In the genomic region with DNA sequence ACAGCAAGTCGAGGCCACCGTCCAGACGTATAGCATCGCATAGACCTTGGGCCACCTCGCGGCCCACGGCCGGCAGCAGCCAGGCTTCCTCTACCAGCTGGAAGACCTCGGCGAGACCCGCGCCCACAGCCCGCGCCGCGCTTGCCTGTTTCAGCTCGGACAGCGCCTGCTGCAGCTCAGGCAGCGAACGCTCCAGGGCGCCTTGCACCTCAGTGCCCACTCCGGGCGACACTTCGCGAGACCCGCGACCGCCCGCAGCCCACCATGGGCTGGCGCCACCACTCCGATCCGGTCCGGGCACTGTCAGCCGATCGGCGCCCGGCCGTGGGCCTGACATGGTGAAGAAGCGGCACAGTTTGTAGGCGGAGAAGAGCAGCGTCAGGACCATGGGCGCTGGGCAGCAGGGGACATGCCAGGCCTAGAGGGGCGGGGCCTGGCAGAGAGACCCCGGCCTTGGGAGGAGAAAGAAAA, we compare ENCODE assay signal across 9 mouse cellular contexts. TPM values are rescaled to one million over a fixed set of nuclear protein-coding genes. Genes with fewer than 3 reads are reported as not detected.
DNase-seq lines count a peak whose midpoint lies in the region; ATAC-seq and TF ChIP-seq lines count a peak whose summit lies in the region.
"Had no signal": no experiment of that assay in that cellular context is flagged by ENCODE, and none has a peak within 500 bp of the region (broad histone marks: within the 10 kb centered on the region; RNA-seq: fewer than 3 reads in every experiment).

No protein-coding gene starts in this region.

- no peak for TF ChIP-seq CTCF in lung, embryonic 14.5 days (IDR thresholded peaks at IDR 0.05; ENCODE audit: low read depth)
- TF ChIP-seq CTCF in forebrain, postnatal 0 days (IDR thresholded peaks at IDR 0.05; ENCODE audit: low read depth), result no peak
- no peak for TF ChIP-seq CTCF in layer of hippocampus, adult 2 months (conservative IDR thresholded peaks at IDR 0.05)
- TF ChIP-seq CTCF in stomach, postnatal 0 days (IDR thresholded peaks at IDR 0.05; ENCODE audit: low read depth), result no peak

- H3K4me2 ChIP-seq in lung, embryonic 14.5 days, result peak overlapping the region; percentile 99
- peak overlapping the region; percentile 64 for H3K4me2 ChIP-seq in forebrain, postnatal 0 days (ENCODE audit: low read depth)
- peak overlapping the region; percentile 71 for H3K4me2 ChIP-seq in stomach, postnatal 0 days (replicated peaks; ENCODE audit: low read depth)

- H3K27me3 ChIP-seq in lung, embryonic 14.5 days (ENCODE audit: insufficient read depth, low read length), result peaks cover 56% of the 10 kb centered on the region
- H3K27me3 ChIP-seq in forebrain, postnatal 0 days (ENCODE audit: insufficient read depth, low read length), result no peaks in the 10 kb centered on the region
- H3K27me3 ChIP-seq in midbrain, embryonic 10.5 days (ENCODE audit: low read depth, poor library complexity, severe bottlenecking), result peaks cover 77% of the 10 kb centered on the region
- H3K27me3 ChIP-seq in stomach, postnatal 0 days (ENCODE audit: control insufficient read depth, insufficient read depth, low read length), result 0 out of 2 replicates have a peak, but pooled peaks cover 5% of the 10 kb centered on the region

- H3K9me3 ChIP-seq in lung, embryonic 14.5 days (ENCODE audit: low read depth, low read length), result no peaks in the 10 kb centered on the region
- H3K9me3 ChIP-seq in forebrain, postnatal 0 days (ENCODE audit: low read length), result no peaks in the 10 kb centered on the region
- H3K9me3 ChIP-seq in midbrain, embryonic 10.5 days (replicated peaks), result no peaks in the 10 kb centered on the region
- H3K9me3 ChIP-seq in stomach, postnatal 0 days (ENCODE audit: control insufficient read depth, low read length), result no peaks in the 10 kb centered on the region

- peak overlapping the region; percentile 41 for H3K9ac ChIP-seq in lung, embryonic 14.5 days
- peak overlapping the region; percentile 89 for H3K9ac ChIP-seq in forebrain, postnatal 0 days
- H3K9ac ChIP-seq in stomach, postnatal 0 days (ENCODE audit: low read length), result peak overlapping the region; percentile 41; the same call in 1 of the 2 replicates

- 0 out of 2 replicates have a peak, but pooled peaks cover 4% of the 10 kb centered on the region for H3K4me1 ChIP-seq in lung, embryonic 14.5 days (ENCODE audit: insufficient read depth)
- no peaks in the 10 kb centered on the region for H3K4me1 ChIP-seq in brown adipose tissue, adult 24 weeks (ENCODE audit: control insufficient read depth, insufficient read depth, insufficient read length, low read length)
- H3K4me1 ChIP-seq in forebrain, postnatal 0 days (ENCODE audit: insufficient read depth), result peaks cover 10% of the 10 kb centered on the region
- peaks cover 59% of the 10 kb centered on the region for H3K4me1 ChIP-seq in midbrain, embryonic 10.5 days
- no peaks in the 10 kb centered on the region; the same call in 1 of the 2 replicates for H3K4me1 ChIP-seq in stomach, postnatal 0 days (replicated peaks; ENCODE audit: control insufficient read depth, insufficient read depth)

- TF ChIP-seq EP300 in stomach, postnatal 0 days (optimal IDR thresholded peaks at IDR 0.05), result no peak

- peak overlapping the region; percentile 50 for H3K4me3 ChIP-seq in lung, embryonic 14.5 days (ENCODE audit: low read depth, low read length)
- peak overlapping the region; percentile 44 for H3K4me3 ChIP-seq in brown adipose tissue, adult 24 weeks (ENCODE audit: insufficient read depth, low read depth, low read length)
- H3K4me3 ChIP-seq in forebrain, postnatal 0 days (ENCODE audit: low read depth, low read length), result peak overlapping the region; percentile 80
- peak overlapping the region; percentile 87 for H3K4me3 ChIP-seq in layer of hippocampus, adult 2 months
- H3K4me3 ChIP-seq in midbrain, embryonic 10.5 days, result peak overlapping the region; percentile 73
- H3K4me3 ChIP-seq in stomach, postnatal 0 days (ENCODE audit: low read depth, low read length), result peak overlapping the region; percentile 40

- no peaks in the 10 kb centered on the region for H3K36me3 ChIP-seq in lung, embryonic 14.5 days (ENCODE audit: insufficient read depth)
- H3K36me3 ChIP-seq in forebrain, postnatal 0 days (ENCODE audit: insufficient read depth), result no peaks in the 10 kb centered on the region
- no peaks in the 10 kb centered on the region for H3K36me3 ChIP-seq in midbrain, embryonic 10.5 days
- no peaks in the 10 kb centered on the region for H3K36me3 ChIP-seq in stomach, postnatal 0 days (ENCODE audit: control insufficient read depth, insufficient read depth, low read length)

- H3K27ac ChIP-seq in lung, embryonic 14.5 days (ENCODE audit: low read depth), result no peak overlapping the region
- H3K27ac ChIP-seq in brown adipose tissue, adult 24 weeks (replicated peaks; ENCODE audit: low read depth, low read length), result no peak overlapping the region
- peak overlapping the region; percentile 94 for H3K27ac ChIP-seq in forebrain, postnatal 0 days (ENCODE audit: low read depth, low read length)
- peak overlapping the region; percentile 83 for H3K27ac ChIP-seq in layer of hippocampus, adult 2 months
- peak overlapping the region; percentile 80 for H3K27ac ChIP-seq in midbrain, embryonic 10.5 days (replicated peaks)
- H3K27ac ChIP-seq in stomach, postnatal 0 days (replicated peaks), result no peak overlapping the region

- WGBS in lung, embryonic 14.5 days, result under 1% methylated on average over 44 of the region's 44 CpGs
- WGBS in forebrain, postnatal 0 days, result under 1% methylated on average over 43 of the region's 44 CpGs
- WGBS in midbrain, embryonic 10.5 days, result under 1% methylated on average over 44 of the region's 44 CpGs
- 0% methylated on average over 43 of the region's 44 CpGs for WGBS in stomach, postnatal 0 days

- ATAC-seq in lung, embryonic 14.5 days (ENCODE audit: insufficient read depth), result peak; percentile 51
- peak; percentile 42 for ATAC-seq in forebrain, postnatal 0 days
- no peak for ATAC-seq in stomach, postnatal 0 days (ENCODE audit: low FRiP score, low TSS enrichment)

- DNase-seq in lung, embryonic 14.5 days, result peak; percentile 42
- no peak for DNase-seq in lung, adult 18-20 months
- no peak for DNase-seq in forebrain, postnatal 0 days
- no peak for DNase-seq in layer of hippocampus, adult 2 months (ENCODE audit: low spot score in 2 of 2)
- peak; percentile 60 for DNase-seq in midbrain, embryonic 10.5 days (ENCODE audit: low spot score)
- peak; percentile 34 for DNase-seq in stomach, postnatal 0 days (ENCODE audit: low spot score)
- no peak for DNase-seq in c-Kit-positive CD71-positive TER-119-positive erythroid progenitor cells, embryonic 14.5 days (ENCODE audit: low spot score)

RNA-seq across cellular contexts. Expression of gene Sarm1, which starts 0.4 kb away (rescaled TPM):
- polyA plus RNA-seq in lung, embryonic 14.5 days (2014; fragmentation: Nextera tagmentation; extraction: Ambion mirVana), result 1.2 and 1.4 TPM in 2 replicates
- polyA plus RNA-seq in brown adipose tissue, adult 24 weeks (2012; ENCODE audit: insufficient read depth, insufficient read length, missing spikeins), result not detected in 2 replicates
- 47.5 and 48.3 TPM in 2 replicates for total RNA-seq in forebrain, postnatal 0 days (2014; rRNA removed)
- 32.7 and 34.7 TPM in 2 replicates for polyA plus RNA-seq in forebrain, postnatal 0 days (2015; fragmentation: Nextera tagmentation; extraction: Ambion mirVana)
- total RNA-seq in layer of hippocampus, adult 2 months (2021), result 10 to 100 TPM; 39.2 to 45.4 TPM
- 16.9 and 23.9 TPM in 2 replicates for polyA plus RNA-seq in midbrain, embryonic 10.5 days (2016; fragmentation: Nextera tagmentation; extraction: Ambion mirVana)
- polyA plus RNA-seq in stomach, postnatal 0 days (2015; fragmentation: Nextera tagmentation; extraction: Ambion mirVana), result 0.89 and 1.1 TPM in 2 replicates
- total RNA-seq: common myeloid progenitor, adult 5-6 weeks had no signal

RNA-seq across cellular contexts. Expression of gene Vtn, which starts 1.8 kb away (rescaled TPM):
- 0.20 and 0.50 TPM in 2 replicates for polyA plus RNA-seq in lung, embryonic 14.5 days (2014; fragmentation: Nextera tagmentation; extraction: Ambion mirVana)
- polyA plus RNA-seq in brown adipose tissue, adult 24 weeks (2012; ENCODE audit: insufficient read depth, insufficient read length, missing spikeins), result 6.4 and 10.8 TPM in 2 replicates
- total RNA-seq in forebrain, postnatal 0 days (2014; rRNA removed), result 82.8 and 94.4 TPM in 2 replicates
- 111 and 129 TPM in 2 replicates for polyA plus RNA-seq in forebrain, postnatal 0 days (2015; fragmentation: Nextera tagmentation; extraction: Ambion mirVana)
- total RNA-seq in layer of hippocampus, adult 2 months (2021), result 10 to 100 TPM; 59.6 to 69.2 TPM
- 116 and 119 TPM in 2 replicates for polyA plus RNA-seq in midbrain, embryonic 10.5 days (2016; fragmentation: Nextera tagmentation; extraction: Ambion mirVana)
- 3.6 and 6.0 TPM in 2 replicates for polyA plus RNA-seq in stomach, postnatal 0 days (2015; fragmentation: Nextera tagmentation; extraction: Ambion mirVana)
- total RNA-seq: common myeloid progenitor, adult 5-6 weeks had no signal

RNA-seq across cellular contexts. Expression of gene Sebox, which starts 6.1 kb away (rescaled TPM):
- not detected in 2 replicates for polyA plus RNA-seq in lung, embryonic 14.5 days (2014; fragmentation: Nextera tagmentation; extraction: Ambion mirVana)
- polyA plus RNA-seq in brown adipose tissue, adult 24 weeks (2012; ENCODE audit: insufficient read depth, insufficient read length, missing spikeins), result not detected in 2 replicates
- total RNA-seq in forebrain, postnatal 0 days (2014; rRNA removed), result 0.14 and 0.15 TPM in 2 replicates
- 0.35 TPM in 1 of 2 replicates, not detected in the other for polyA plus RNA-seq in forebrain, postnatal 0 days (2015; fragmentation: Nextera tagmentation; extraction: Ambion mirVana)
- total RNA-seq in layer of hippocampus, adult 2 months (2021), result 1 to 10 TPM; 4.5 to 4.7 TPM
- 0.20 TPM in 1 of 2 replicates, not detected in the other for polyA plus RNA-seq in midbrain, embryonic 10.5 days (2016; fragmentation: Nextera tagmentation; extraction: Ambion mirVana)
- 0.10 TPM in 1 of 2 replicates, not detected in the other for polyA plus RNA-seq in stomach, postnatal 0 days (2015; fragmentation: Nextera tagmentation; extraction: Ambion mirVana)
- total RNA-seq: common myeloid progenitor, adult 5-6 weeks had no signal

RNA-seq across cellular contexts. Expression of gene Tmem199, which starts 14.9 kb away (rescaled TPM):
- 47.0 and 53.3 TPM in 2 replicates for polyA plus RNA-seq in lung, embryonic 14.5 days (2014; fragmentation: Nextera tagmentation; extraction: Ambion mirVana)
- polyA plus RNA-seq in brown adipose tissue, adult 24 weeks (2012; ENCODE audit: insufficient read depth, insufficient read length, missing spikeins), result 21.4 and 27.2 TPM in 2 replicates
- 64.8 and 73.2 TPM in 2 replicates for total RNA-seq in forebrain, postnatal 0 days (2014; rRNA removed)
- 84.2 and 86.0 TPM in 2 replicates for polyA plus RNA-seq in forebrain, postnatal 0 days (2015; fragmentation: Nextera tagmentation; extraction: Ambion mirVana)
- total RNA-seq in layer of hippocampus, adult 2 months (2021), result 10 to 100 TPM; 44.2 to 45.7 TPM
- polyA plus RNA-seq in midbrain, embryonic 10.5 days (2016; fragmentation: Nextera tagmentation; extraction: Ambion mirVana), result 81.8 and 88.8 TPM in 2 replicates
- 28.4 and 32.1 TPM in 2 replicates for polyA plus RNA-seq in stomach, postnatal 0 days (2015; fragmentation: Nextera tagmentation; extraction: Ambion mirVana)

RNA-seq across cellular contexts. Expression of gene Poldip2, which starts 14.9 kb away (rescaled TPM):
- polyA plus RNA-seq in lung, embryonic 14.5 days (2014; fragmentation: Nextera tagmentation; extraction: Ambion mirVana), result 148 and 153 TPM in 2 replicates
- 190 and 193 TPM in 2 replicates for polyA plus RNA-seq in brown adipose tissue, adult 24 weeks (2012; ENCODE audit: insufficient read depth, insufficient read length, missing spikeins)
- total RNA-seq in forebrain, postnatal 0 days (2014; rRNA removed), result 139 and 157 TPM in 2 replicates
- 165 and 175 TPM in 2 replicates for polyA plus RNA-seq in forebrain, postnatal 0 days (2015; fragmentation: Nextera tagmentation; extraction: Ambion mirVana)
- 100 to 1,000 TPM; 121 to 122 TPM for total RNA-seq in layer of hippocampus, adult 2 months (2021)
- 148 and 157 TPM in 2 replicates for polyA plus RNA-seq in midbrain, embryonic 10.5 days (2016; fragmentation: Nextera tagmentation; extraction: Ambion mirVana)
- 91.1 and 95.9 TPM in 2 replicates for polyA plus RNA-seq in stomach, postnatal 0 days (2015; fragmentation: Nextera tagmentation; extraction: Ambion mirVana)

Comparison
In these comparisons a context has a peak if more than half of its experiments do, and no peak if none do; other contexts are left out.
1. DNase-seq: peak in lung, embryonic 14.5 days (single experiment), midbrain, embryonic 10.5 days (single experiment) and stomach, postnatal 0 days (single experiment); none in lung, adult 18-20 months (0 of 2), forebrain, postnatal 0 days (single experiment), layer of hippocampus, adult 2 months (0 of 2) and c-Kit-positive CD71-positive TER-119-positive erythroid progenitor cells, embryonic 14.5 days (single experiment).
2. H3K27ac ChIP-seq: peak in forebrain, postnatal 0 days (single experiment), layer of hippocampus, adult 2 months (single experiment) and midbrain, embryonic 10.5 days (single experiment); none in lung, embryonic 14.5 days (single experiment), brown adipose tissue, adult 24 weeks (single experiment) and stomach, postnatal 0 days (single experiment).
3. Peak in every context shown above with its lines, with median percentiles within 50 percentile points of each other: H3K4me2 ChIP-seq, H3K4me3 ChIP-seq and H3K9ac ChIP-seq.